Mouse (Mus musculus): ENCODE measurements around the gene Pard3b. TPM values are rescaled to one million over a fixed set of nuclear protein-coding genes. Genes with fewer than 3 reads are reported as not detected.

The Pard3b gene
- polyA plus RNA-seq, 1 experiment from 2014 or later: 7.2 TPM

DNA sequence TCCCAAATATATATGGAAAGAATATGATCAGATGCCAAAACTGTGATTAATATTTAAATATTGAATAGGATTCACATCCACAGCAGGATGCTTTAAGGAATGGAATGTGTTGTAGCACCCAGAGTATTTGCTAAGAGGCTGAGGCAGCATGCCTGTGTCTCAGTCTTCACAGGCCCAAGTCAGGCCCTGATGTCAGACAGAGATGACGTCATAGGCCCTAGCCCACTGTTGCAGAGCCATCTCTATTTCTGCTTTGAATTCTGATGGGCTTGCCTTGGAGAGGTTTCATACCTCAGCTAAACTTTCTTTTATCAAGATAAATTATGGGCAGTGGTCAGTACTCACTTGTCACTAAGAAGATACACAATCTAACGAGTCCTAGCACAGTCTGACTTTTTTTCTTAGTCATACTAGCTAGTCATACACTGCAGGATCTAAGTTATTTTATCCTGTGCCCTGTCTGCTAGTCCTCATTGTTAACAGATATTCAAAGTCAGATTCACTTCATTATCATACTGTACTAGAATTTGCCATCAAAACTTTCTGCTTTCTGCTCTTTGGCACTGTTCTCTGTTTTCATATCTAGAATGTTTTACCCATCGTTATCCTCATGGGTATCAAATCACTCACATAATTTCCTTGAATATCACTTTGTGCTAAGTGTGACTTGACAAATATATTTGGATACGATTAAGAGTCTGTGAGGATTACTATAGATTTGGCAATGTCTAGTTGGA lies 264.8 kb downstream of the Pard3b start:
- no peaks in the 10 kb centered on the region for H3K36me3 ChIP-seq (replicated peaks)
- WGBS: 90% methylated on average over 4 of the region's 4 CpGs
- no peak for DNase-seq (ENCODE audit: extremely low spot score, low spot score)

GRCm38 (mm10) chr1:61904036-61904435 lies 265.4 kb downstream of the Pard3b start:
- WGBS: 81% methylated on average over 4 of the region's 4 CpGs
- H3K27ac ChIP-seq: no peak overlapping the region
- no peaks in the 10 kb centered on the region for H3K9me3 ChIP-seq
- no peak overlapping the region for H3K4me3 ChIP-seq
- no peaks in the 10 kb centered on the region for H3K36me3 ChIP-seq (replicated peaks)
- peaks cover 5% of the 10 kb centered on the region; the same call in 1 of the 2 replicates for H3K4me1 ChIP-seq
- no peak for DNase-seq (ENCODE audit: extremely low spot score, low spot score)
- H3K27me3 ChIP-seq (ENCODE audit: poor library complexity, severe bottlenecking): no peaks in the 10 kb centered on the region

More for the DNA sequence above, 264.8 kb downstream of the Pard3b start:
- peaks cover 5% of the 10 kb centered on the region; the same call in 1 of the 2 replicates for H3K4me1 ChIP-seq
- H3K27me3 ChIP-seq (ENCODE audit: poor library complexity, severe bottlenecking): no peaks in the 10 kb centered on the region
- no peak overlapping the region for H3K4me3 ChIP-seq
- H3K27ac ChIP-seq: no peak overlapping the region
- no peaks in the 10 kb centered on the region for H3K9me3 ChIP-seq

DNA sequence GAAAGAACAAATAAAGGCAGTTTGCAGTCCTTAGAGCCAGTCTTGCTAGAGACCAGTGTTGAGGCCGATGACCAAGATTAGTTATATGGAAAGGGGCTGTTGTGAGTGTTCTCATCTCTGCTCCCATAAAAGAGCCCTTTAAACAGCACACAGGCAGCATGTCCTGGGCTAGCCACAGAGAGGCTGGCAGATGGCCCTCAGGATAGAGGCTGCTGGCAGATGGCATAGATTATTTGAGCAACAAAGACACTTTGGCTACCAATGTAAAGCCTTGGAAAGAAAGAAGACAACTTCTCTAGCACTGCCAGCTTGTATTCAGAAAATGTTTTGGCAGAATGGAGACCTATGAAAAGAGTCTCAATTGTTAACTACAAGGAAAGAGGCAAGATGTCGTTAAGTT lies 274.3 kb downstream of the Pard3b start:
- no peaks in the 10 kb centered on the region for H3K27me3 ChIP-seq (ENCODE audit: poor library complexity, severe bottlenecking)
- H3K36me3 ChIP-seq (replicated peaks): no peaks in the 10 kb centered on the region
- 50% methylated on average over 2 of the region's 2 CpGs for WGBS
- no peak overlapping the region for H3K4me3 ChIP-seq
- H3K9me3 ChIP-seq: no peaks in the 10 kb centered on the region
- peaks cover 14% of the 10 kb centered on the region for H3K4me1 ChIP-seq
- no peak for DNase-seq (ENCODE audit: extremely low spot score, low spot score)
- no peak overlapping the region for H3K27ac ChIP-seq

- WGBS: 20% methylated on average over 2 of the region's 2 CpGs
- peaks cover 5% of the 10 kb centered on the region; the same call in 1 of the 2 replicates for H3K27me3 ChIP-seq (ENCODE audit: poor library complexity, severe bottlenecking)
- H3K4me3 ChIP-seq: no peak overlapping the region
- no peak overlapping the region for H3K27ac ChIP-seq
- no peak for DNase-seq (ENCODE audit: extremely low spot score, low spot score)
- H3K4me1 ChIP-seq: peaks cover 25% of the 10 kb centered on the region
- no peaks in the 10 kb centered on the region for H3K9me3 ChIP-seq
- no peaks in the 10 kb centered on the region for H3K36me3 ChIP-seq (replicated peaks)
Measured at GRCm38 (mm10) chr1:61924958-61925357, 286.3 kb downstream of the Pard3b start.

GRCm38 (mm10) chr1:61925541-61925940 lies 286.9 kb downstream of the Pard3b start:
- Histone ChIP-seq H3K4me3 (no peak overlapping the region), H3K9me3 (no peaks in the 10 kb centered on the region), H3K4me1 (peaks cover 25% of the 10 kb centered on the region), H3K27me3 (ENCODE audit: poor library complexity, severe bottlenecking) (peaks cover 5% of the 10 kb centered on the region; the same call in 1 of the 2 replicates), H3K27ac (no peak overlapping the region), H3K36me3 (replicated peaks) (no peaks in the 10 kb centered on the region)
- DNase-seq (ENCODE audit: extremely low spot score, low spot score): no peak
- 77% methylated on average over 5 of the region's 5 CpGs for WGBS

- no peak overlapping the region for H3K27ac ChIP-seq
- no peak overlapping the region for H3K4me3 ChIP-seq
- H3K9me3 ChIP-seq: no peaks in the 10 kb centered on the region
- no peak for DNase-seq (ENCODE audit: extremely low spot score, low spot score)
- H3K36me3 ChIP-seq (replicated peaks): no peaks in the 10 kb centered on the region
- peaks cover 25% of the 10 kb centered on the region for H3K4me1 ChIP-seq
- peaks cover 5% of the 10 kb centered on the region; the same call in 1 of the 2 replicates for H3K27me3 ChIP-seq (ENCODE audit: poor library complexity, severe bottlenecking)
- WGBS: 72% methylated on average over 7 of the region's 7 CpGs
Measured at GRCm38 (mm10) chr1:61928131-61928761, 289.6 kb downstream of the Pard3b start.

DNA sequence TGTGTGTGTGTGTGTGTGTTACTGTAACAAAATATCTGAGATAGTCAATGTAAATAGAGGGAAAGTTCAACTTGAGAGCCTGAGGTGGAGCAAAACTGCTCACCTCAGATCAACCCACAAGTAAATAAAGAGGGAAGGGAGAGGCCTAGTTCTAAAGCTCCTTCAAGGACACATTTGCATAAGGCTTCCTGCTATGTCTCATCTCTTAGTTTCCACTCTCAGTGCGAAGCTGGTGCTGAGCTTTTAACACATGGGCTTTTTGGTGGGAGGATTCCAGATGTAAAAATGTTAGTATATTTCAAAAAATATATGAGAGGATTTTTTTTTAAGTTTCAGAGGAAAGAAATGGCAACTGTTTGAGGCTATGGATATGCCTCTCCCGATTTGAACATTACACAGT lies 294.9 kb downstream of the Pard3b start:
- Histone ChIP-seq H3K4me3 (no peak overlapping the region), H3K27me3 (ENCODE audit: poor library complexity, severe bottlenecking) (no peaks in the 10 kb centered on the region), H3K27ac (no peak overlapping the region), H3K9me3 (no peaks in the 10 kb centered on the region), H3K4me1 (no peaks in the 10 kb centered on the region), H3K36me3 (replicated peaks) (no peaks in the 10 kb centered on the region)
- DNase-seq (ENCODE audit: extremely low spot score, low spot score): no peak
- WGBS: 75% methylated on average over 2 of the region's 2 CpGs

DNA sequence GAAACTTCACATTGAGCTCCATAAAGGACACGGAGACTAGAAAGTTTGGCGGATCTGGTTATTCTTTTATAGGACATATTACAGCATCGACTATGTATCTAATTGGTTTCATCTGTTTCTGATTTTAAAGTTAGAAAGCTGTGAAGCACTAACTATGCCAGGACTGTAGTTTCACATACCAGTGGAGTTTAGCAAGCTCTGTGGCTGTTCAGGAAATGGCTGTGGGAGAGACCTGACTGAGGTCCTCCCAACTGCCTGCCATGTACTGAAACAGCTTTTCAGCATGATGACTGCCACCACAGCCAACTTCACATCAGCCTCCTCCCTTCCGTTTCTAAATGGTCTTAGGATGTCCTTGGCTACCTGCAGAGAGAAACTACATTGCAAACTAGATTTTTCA lies 296.1 kb downstream of the Pard3b start:
- Histone ChIP-seq H3K9me3 (no peaks in the 10 kb centered on the region), H3K4me3 (no peak overlapping the region), H3K4me1 (no peaks in the 10 kb centered on the region), H3K36me3 (replicated peaks) (no peaks in the 10 kb centered on the region), H3K27ac (no peak overlapping the region), H3K27me3 (ENCODE audit: poor library complexity, severe bottlenecking) (no peaks in the 10 kb centered on the region)
- 83% methylated on average over 4 of the region's 4 CpGs for WGBS
- DNase-seq (ENCODE audit: extremely low spot score, low spot score): no peak

- 93% methylated on average over 10 of the region's 10 CpGs for WGBS
- Histone ChIP-seq H3K4me3 (no peak overlapping the region), H3K27me3 (ENCODE audit: poor library complexity, severe bottlenecking) (no peaks in the 10 kb centered on the region), H3K36me3 (replicated peaks) (no peaks in the 10 kb centered on the region), H3K9me3 (peaks cover 6% of the 10 kb centered on the region; the same call in 1 of the 2 replicates), H3K27ac (no peak overlapping the region), H3K4me1 (no peaks in the 10 kb centered on the region)
- DNase-seq (ENCODE audit: extremely low spot score, low spot score): no peak
Measured at GRCm38 (mm10) chr1:61939882-61940281, 301.3 kb downstream of the Pard3b start.

- no peak overlapping the region for H3K27ac ChIP-seq
- H3K4me3 ChIP-seq: no peak overlapping the region
- H3K4me1 ChIP-seq: peaks cover 5% of the 10 kb centered on the region; the same call in 1 of the 2 replicates
- no peaks in the 10 kb centered on the region for H3K36me3 ChIP-seq (replicated peaks)
- DNase-seq (ENCODE audit: extremely low spot score, low spot score): no peak
- 89% methylated on average over 9 of the region's 9 CpGs for WGBS
- no peaks in the 10 kb centered on the region for H3K27me3 ChIP-seq (ENCODE audit: poor library complexity, severe bottlenecking)
- H3K9me3 ChIP-seq: no peaks in the 10 kb centered on the region
Measured at GRCm38 (mm10) chr1:61961533-61961932, 322.9 kb downstream of the Pard3b start.

DNA sequence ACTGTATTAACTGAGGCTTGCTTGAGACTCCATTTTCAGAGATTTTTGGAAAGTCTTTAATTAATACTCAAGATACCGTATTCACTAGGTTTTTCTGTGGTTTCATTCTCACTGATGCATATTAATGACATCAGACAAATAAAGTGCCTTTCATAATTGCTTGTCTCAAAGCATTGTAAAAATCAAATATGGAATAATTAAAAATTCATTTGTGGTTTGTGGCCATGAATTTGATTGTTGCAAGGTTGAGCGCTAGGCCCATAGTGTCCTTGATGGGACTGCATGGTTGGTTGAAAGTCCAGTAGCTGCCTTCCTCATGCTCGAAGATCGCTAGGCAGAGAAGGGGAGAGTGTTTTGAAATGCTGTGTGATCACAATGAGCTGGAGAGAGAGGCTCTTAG lies 323.9 kb downstream of the Pard3b start:
- peaks cover 5% of the 10 kb centered on the region; the same call in 1 of the 2 replicates for H3K4me1 ChIP-seq
- 91% methylated on average over 4 of the region's 4 CpGs for WGBS
- H3K27me3 ChIP-seq (ENCODE audit: poor library complexity, severe bottlenecking): no peaks in the 10 kb centered on the region

DNA sequence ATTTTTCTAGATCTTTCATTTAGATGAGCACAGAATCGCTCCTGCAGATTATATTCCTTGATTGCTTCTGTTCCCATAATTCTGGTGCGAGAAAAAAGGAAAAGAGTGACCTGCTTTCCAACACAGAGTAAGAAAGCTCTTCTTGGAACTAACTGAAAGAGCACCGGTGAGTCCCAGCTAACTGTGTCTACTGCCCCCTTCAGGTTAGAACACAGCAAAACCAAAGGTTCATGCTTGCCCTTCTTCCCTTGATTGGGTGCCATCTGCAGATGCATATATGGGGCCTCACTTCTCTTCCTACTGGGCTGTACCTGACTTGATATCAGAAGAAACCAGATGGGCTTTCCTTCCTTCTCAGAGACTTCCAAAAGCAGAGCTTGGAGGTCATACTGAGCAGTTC lies 328.5 kb downstream of the Pard3b start:
- no peak overlapping the region for H3K4me3 ChIP-seq
- 77% methylated on average over 3 of the region's 3 CpGs for WGBS
- H3K36me3 ChIP-seq (replicated peaks): no peaks in the 10 kb centered on the region
- H3K27me3 ChIP-seq (ENCODE audit: poor library complexity, severe bottlenecking): no peaks in the 10 kb centered on the region
- no peak overlapping the region for H3K27ac ChIP-seq
- H3K9me3 ChIP-seq: no peaks in the 10 kb centered on the region
- no peaks in the 10 kb centered on the region for H3K4me1 ChIP-seq
- DNase-seq (ENCODE audit: extremely low spot score, low spot score): no peak

More for the DNA sequence above, 323.9 kb downstream of the Pard3b start:
- H3K36me3 ChIP-seq (replicated peaks): no peaks in the 10 kb centered on the region
- H3K4me3 ChIP-seq: no peak overlapping the region
- no peak overlapping the region for H3K27ac ChIP-seq
- H3K9me3 ChIP-seq: no peaks in the 10 kb centered on the region
- DNase-seq (ENCODE audit: extremely low spot score, low spot score): no peak

DNA sequence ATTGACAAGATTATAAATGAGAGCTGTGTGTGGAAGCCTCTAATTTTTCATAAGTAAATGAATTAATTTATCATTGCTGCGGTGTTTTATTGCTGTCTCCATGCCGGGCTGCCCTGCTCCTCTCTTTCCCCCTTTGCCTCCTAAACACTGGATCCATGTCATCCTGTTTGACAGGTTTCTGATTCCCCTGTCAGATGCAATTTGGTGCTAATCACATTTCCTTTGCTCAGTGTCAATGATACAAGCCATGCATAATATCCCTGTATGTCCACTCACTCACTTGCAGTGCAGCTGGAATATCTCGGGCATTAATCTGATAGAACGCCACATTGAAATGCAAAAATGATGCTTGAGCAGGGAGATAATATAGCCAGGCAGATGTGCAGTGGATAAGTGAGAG lies 329.2 kb downstream of the Pard3b start:
- WGBS: 89% methylated on average over 4 of the region's 4 CpGs
- no peaks in the 10 kb centered on the region for H3K4me1 ChIP-seq
- H3K36me3 ChIP-seq (replicated peaks): no peaks in the 10 kb centered on the region
- no peaks in the 10 kb centered on the region for H3K9me3 ChIP-seq
- DNase-seq (ENCODE audit: extremely low spot score, low spot score): no peak
- no peak overlapping the region for H3K4me3 ChIP-seq
- no peak overlapping the region for H3K27ac ChIP-seq
- no peaks in the 10 kb centered on the region for H3K27me3 ChIP-seq (ENCODE audit: poor library complexity, severe bottlenecking)
